Comparison of ENCODE assay signal across 25 mouse cellular contexts in genomic region chr16:43827492-43827891, GRCm38 (mm10).
DNase-seq lines count a peak whose midpoint lies in the region; ATAC-seq lines count a peak whose summit lies in the region.
"Had no signal": no experiment of that assay in that cellular context is flagged by ENCODE, and none has a peak within 500 bp of the region (broad histone marks: within the 10 kb centered on the region; RNA-seq: fewer than 3 reads in every experiment).

No protein-coding gene starts in this region.

- no peak overlapping the region for H3K4me2 ChIP-seq in hindbrain, embryonic 13.5 days
- H3K4me2 ChIP-seq in hindbrain, embryonic 11.5 days (replicated peaks; ENCODE audit: low read depth, low read length), result no peak overlapping the region
- no peak overlapping the region for H3K4me2 ChIP-seq in midbrain, embryonic 16.5 days (ENCODE audit: low read length)
- no peak overlapping the region for H3K4me2 ChIP-seq in midbrain, embryonic 11.5 days
- no peak overlapping the region for H3K4me2 ChIP-seq in forebrain, embryonic 16.5 days (ENCODE audit: low read length)
- H3K4me2 ChIP-seq: heart, embryonic 13.5 days; intestine, embryonic 15.5 days; liver, embryonic 12.5 days; stomach, embryonic 15.5 days had no signal

- no peaks in the 10 kb centered on the region for H3K4me1 ChIP-seq in hindbrain, embryonic 13.5 days (replicated peaks)
- no peaks in the 10 kb centered on the region for H3K4me1 ChIP-seq in hindbrain, embryonic 11.5 days (replicated peaks; ENCODE audit: control insufficient read depth, insufficient read depth, low read length)
- no peaks in the 10 kb centered on the region for H3K4me1 ChIP-seq in midbrain, embryonic 16.5 days (ENCODE audit: control insufficient read depth, insufficient read depth, low read length)
- H3K4me1 ChIP-seq in midbrain, embryonic 11.5 days (ENCODE audit: control insufficient read depth, insufficient read depth, low read length), result no peaks in the 10 kb centered on the region
- no peaks in the 10 kb centered on the region for H3K4me1 ChIP-seq in forebrain, embryonic 16.5 days (replicated peaks; ENCODE audit: control insufficient read depth, insufficient read depth, low read length)
- H3K4me1 ChIP-seq: heart, embryonic 13.5 days; intestine, embryonic 15.5 days; liver, embryonic 12.5 days; stomach, embryonic 15.5 days had no signal

- H3K27me3 ChIP-seq in hindbrain, embryonic 13.5 days, result no peaks in the 10 kb centered on the region
- no peaks in the 10 kb centered on the region for H3K27me3 ChIP-seq in hindbrain, embryonic 11.5 days (ENCODE audit: control insufficient read depth, insufficient read depth, low read length)
- H3K27me3 ChIP-seq in midbrain, embryonic 16.5 days (ENCODE audit: control insufficient read depth, insufficient read depth, low read depth, low read length), result no peaks in the 10 kb centered on the region
- H3K27me3 ChIP-seq in midbrain, embryonic 11.5 days (ENCODE audit: control insufficient read depth, insufficient read depth, low read length), result no peaks in the 10 kb centered on the region
- H3K27me3 ChIP-seq in forebrain, embryonic 16.5 days (replicated peaks; ENCODE audit: control insufficient read depth, insufficient read depth, low read length), result no peaks in the 10 kb centered on the region
- H3K27me3 ChIP-seq: heart, embryonic 13.5 days; intestine, embryonic 15.5 days; liver, embryonic 12.5 days; stomach, embryonic 15.5 days had no signal

- no peak overlapping the region for H3K4me3 ChIP-seq in hindbrain, embryonic 13.5 days
- no peak overlapping the region for H3K4me3 ChIP-seq in hindbrain, embryonic 11.5 days (ENCODE audit: low read depth, low read length)
- no peak overlapping the region for H3K4me3 ChIP-seq in midbrain, embryonic 16.5 days (ENCODE audit: low read depth, low read length)
- H3K4me3 ChIP-seq in midbrain, embryonic 11.5 days (ENCODE audit: low read depth, low read length), result no peak overlapping the region
- H3K4me3 ChIP-seq in forebrain, embryonic 16.5 days (replicated peaks; ENCODE audit: low read length), result no peak overlapping the region
- H3K4me3 ChIP-seq: heart, adult 2 months; heart, embryonic 13.5 days; intestine, embryonic 15.5 days; liver, embryonic 12.5 days; stomach, embryonic 15.5 days had no signal

- H3K36me3 ChIP-seq in hindbrain, embryonic 13.5 days, result no peaks in the 10 kb centered on the region
- H3K36me3 ChIP-seq in hindbrain, embryonic 11.5 days (ENCODE audit: control insufficient read depth, insufficient read depth, low read length), result no peaks in the 10 kb centered on the region
- H3K36me3 ChIP-seq in midbrain, embryonic 16.5 days (ENCODE audit: control insufficient read depth, insufficient read depth, low read length), result no peaks in the 10 kb centered on the region
- H3K36me3 ChIP-seq in midbrain, embryonic 11.5 days (ENCODE audit: control insufficient read depth, insufficient read depth, low read length), result no peaks in the 10 kb centered on the region
- no peaks in the 10 kb centered on the region for H3K36me3 ChIP-seq in forebrain, embryonic 16.5 days (ENCODE audit: control insufficient read depth, insufficient read depth)
- H3K36me3 ChIP-seq: heart, embryonic 13.5 days; intestine, embryonic 15.5 days; liver, embryonic 12.5 days; stomach, embryonic 15.5 days had no signal

- no peak for DNase-seq in hindbrain, embryonic 11.5 days (ENCODE audit: low spot score)
- DNase-seq in midbrain, embryonic 11.5 days (ENCODE audit: low spot score, missing footprints), result no peak
- no peak for DNase-seq in adrenal gland, postnatal 4 days (ENCODE audit: low spot score in 2 of 2)
- no peak for DNase-seq in kidney, postnatal 25 days
- DNase-seq: adrenal gland, postnatal 25 days; cerebellum, adult 11 months; cerebellum, adult 9-10 months; cerebellum, postnatal 36 days; heart, adult 2 months; heart, postnatal 10 days; kidney, adult 2 months; kidney, postnatal 4 days; left cerebral cortex, postnatal 4 days; liver, postnatal 0 days; lung, postnatal 36 days; right cerebral cortex, postnatal 25 days; thymus, postnatal 14 days had no signal

- H3K9me3 ChIP-seq in hindbrain, embryonic 13.5 days, result no peaks in the 10 kb centered on the region
- H3K9me3 ChIP-seq in hindbrain, embryonic 11.5 days (ENCODE audit: control insufficient read depth, low read length), result no peaks in the 10 kb centered on the region
- no peaks in the 10 kb centered on the region for H3K9me3 ChIP-seq in midbrain, embryonic 16.5 days (replicated peaks; ENCODE audit: control insufficient read depth, low read length, poor library complexity, severe bottlenecking)
- H3K9me3 ChIP-seq in midbrain, embryonic 11.5 days (ENCODE audit: control insufficient read depth, low read length), result no peaks in the 10 kb centered on the region
- no peaks in the 10 kb centered on the region for H3K9me3 ChIP-seq in forebrain, embryonic 16.5 days (ENCODE audit: control insufficient read depth, low read length)
- H3K9me3 ChIP-seq: heart, embryonic 13.5 days; intestine, embryonic 15.5 days; liver, embryonic 12.5 days; stomach, embryonic 15.5 days had no signal

- WGBS in hindbrain, embryonic 13.5 days, result 58% methylated on average over 3 of the region's 3 CpGs
- WGBS in hindbrain, embryonic 11.5 days, result 66% methylated on average over 3 of the region's 3 CpGs
- 76% methylated on average over 3 of the region's 3 CpGs for WGBS in midbrain, embryonic 16.5 days
- 82% methylated on average over 3 of the region's 3 CpGs for WGBS in midbrain, embryonic 11.5 days
- 39% methylated on average over 3 of the region's 3 CpGs for WGBS in forebrain, embryonic 16.5 days

- no peak overlapping the region for H3K27ac ChIP-seq in hindbrain, embryonic 13.5 days
- no peak overlapping the region for H3K27ac ChIP-seq in hindbrain, embryonic 11.5 days (ENCODE audit: low read depth, low read length)
- no peak overlapping the region for H3K27ac ChIP-seq in midbrain, embryonic 16.5 days (ENCODE audit: low read length)
- H3K27ac ChIP-seq in midbrain, embryonic 11.5 days (ENCODE audit: low read depth, low read length), result no peak overlapping the region
- no peak overlapping the region for H3K27ac ChIP-seq in forebrain, embryonic 16.5 days (ENCODE audit: low read length)
- H3K27ac ChIP-seq: heart, adult 2 months; heart, embryonic 13.5 days; intestine, embryonic 15.5 days; liver, embryonic 12.5 days; stomach, embryonic 15.5 days had no signal

- no peak overlapping the region for H3K9ac ChIP-seq in hindbrain, embryonic 13.5 days
- no peak overlapping the region for H3K9ac ChIP-seq in hindbrain, embryonic 11.5 days (ENCODE audit: low read depth, low read length)
- no peak overlapping the region for H3K9ac ChIP-seq in midbrain, embryonic 16.5 days (ENCODE audit: low read depth, low read length)
- H3K9ac ChIP-seq in midbrain, embryonic 11.5 days (ENCODE audit: low read length), result no peak overlapping the region
- H3K9ac ChIP-seq in forebrain, embryonic 16.5 days (replicated peaks; ENCODE audit: low read depth, low read length), result no peak overlapping the region
- H3K9ac ChIP-seq: heart, embryonic 13.5 days; intestine, embryonic 15.5 days; liver, embryonic 12.5 days; liver, postnatal 0 days; stomach, embryonic 15.5 days had no signal

- ATAC-seq in hindbrain, embryonic 13.5 days (ENCODE audit: low FRiP score), result 0 out of 2 replicates have a peak, but pooled peaks have one; percentile 36
- no peak for ATAC-seq in hindbrain, embryonic 11.5 days (ENCODE audit: low FRiP score)
- ATAC-seq in midbrain, embryonic 16.5 days, result peak; percentile 45; the same call in 1 of the 2 replicates
- ATAC-seq in midbrain, embryonic 11.5 days (ENCODE audit: low FRiP score), result no peak
- ATAC-seq in forebrain, embryonic 16.5 days, result peak; percentile 88
- ATAC-seq: CD4-positive, CD25-positive, alpha-beta regulatory T cell, adult 4 months; intestine, embryonic 15.5 days; liver, embryonic 12.5 days; liver, postnatal 0 days had no signal

Comparison
In these comparisons a context has a peak if more than half of its experiments do, and no peak if none do; other contexts are left out.
1. ATAC-seq: peak in hindbrain, embryonic 13.5 days (single experiment), midbrain, embryonic 16.5 days (single experiment) and forebrain, embryonic 16.5 days (single experiment); none in hindbrain, embryonic 11.5 days (single experiment) and midbrain, embryonic 11.5 days (single experiment).